Mouse (Mus musculus): ENCODE measurements around the gene Olfr221.

DNA sequence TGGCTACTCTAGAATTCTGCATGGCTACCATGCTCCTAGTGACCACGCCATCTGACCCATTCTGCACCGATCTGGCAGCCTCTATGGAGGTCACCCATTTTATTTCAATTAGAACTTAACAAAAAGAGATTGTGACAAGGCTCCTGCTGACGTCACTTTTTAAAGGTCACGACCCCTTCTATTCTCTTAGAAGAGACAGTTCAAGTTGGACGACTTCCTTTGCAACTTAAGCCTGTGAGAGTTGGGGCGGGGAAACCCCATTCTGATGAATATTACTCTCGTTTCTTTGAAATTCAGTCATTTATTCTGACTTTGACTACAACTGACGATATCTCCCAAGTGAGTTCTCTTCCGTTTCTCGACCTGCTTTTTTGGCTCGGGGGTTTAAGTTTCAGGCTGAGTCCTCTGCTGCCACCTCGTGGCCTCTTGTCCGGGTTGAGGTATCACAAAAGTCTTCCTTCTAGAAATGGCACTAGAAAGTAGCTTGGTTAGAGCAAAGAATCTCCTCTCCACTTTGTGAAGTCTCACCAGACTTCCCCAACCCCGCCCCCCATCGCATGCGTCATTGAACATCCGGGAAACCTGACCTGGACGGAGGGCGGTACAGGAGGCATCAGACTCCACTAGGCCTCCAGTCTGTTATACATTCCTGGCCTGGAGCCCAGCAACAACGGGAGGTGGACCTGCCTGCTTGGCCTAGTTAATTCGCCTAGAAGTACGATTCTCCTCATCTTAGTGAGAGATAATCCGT is 19.4 kb downstream of the Olfr221 start:
- TF ChIP-seq CTCF (IDR thresholded peaks at IDR 0.05; ENCODE audit: control insufficient read depth, insufficient read depth, insufficient replicate concordance, low read depth, low read length), result peak; percentile 38; the same call in 1 of the 2 replicates
- TF ChIP-seq POLR2A (IDR thresholded peaks at IDR 0.05; ENCODE audit: control insufficient read depth, low read depth, low read length), result peak; percentile 69; the same call in 1 of the 2 replicates

Measured in testis, adult 2 months (tissue).